Mouse (Mus musculus) limb, embryonic 10.5 days (tissue): ENCODE results near the gene Gm3448. TPM values are rescaled to one million over a fixed set of nuclear protein-coding genes. Genes with fewer than 3 reads are reported as not detected.
"Not testable (repeated sequence)": the region's sequence is repeated elsewhere in the genome, so short reads cannot be mapped to it uniquely, and the experiment has no call there.

Experiments
- DNase-seq: peaks from one replicate; pipeline ENCODE4 v3.0.0-alpha.2; 2017; ENCODE audit warnings: low spot score
- H3K27ac ChIP-seq: fragments of 300-500 bp; sonication (generic); 2 replicates; pipeline ENCODE4 v1.5.1; 2016; ENCODE audit warnings: mild to moderate bottlenecking
- H3K27me3 ChIP-seq: fragments of 300-500 bp; sonication (generic); 2 replicates; pipeline ENCODE4 v1.6.1; 2016; ENCODE audit warnings: low read depth, mild to moderate bottlenecking; ENCODE audit not compliant: poor library complexity, severe bottlenecking
- H3K36me3 ChIP-seq: fragments of 300-500 bp; sonication (generic); 2 replicates; pipeline ENCODE4 v1.6.1; 2016; ENCODE audit warnings: mild to moderate bottlenecking, moderate library complexity
- H3K4me1 ChIP-seq: fragments of 300-500 bp; sonication (generic); 2 replicates; pipeline ENCODE4 v1.6.1; 2016
- H3K4me3 ChIP-seq: fragments of 300-500 bp; sonication (generic); 2 replicates; pipeline ENCODE4 v1.5.1; 2016; ENCODE audit warnings: mild to moderate bottlenecking, moderate library complexity
- H3K9me3 ChIP-seq: fragments of 300-500 bp; sonication (generic); replicated peaks from 2 replicates; pipeline ENCODE4 v1.6.1; 2016; ENCODE audit warnings: mild to moderate bottlenecking
- WGBS: fragments of 180-500 bp; shearing (Covaris S2); methylation state at CpG from one replicate; pipeline ENCODE4 v1.1.7; 2016; 5-methylcytosine and 5-hydroxymethylcytosine counted together
- polyA plus RNA-seq: library from polyadenylated mRNA; unstranded; fragments of >200 nt; fragmentation: Nextera tagmentation; extraction: Ambion mirVana; gene quantifications from 2 replicates; pipeline ENCODE4 v1.2.1, GENCODE M21; 2016

Gm3448 gene
- polyA plus RNA-seq, 1 experiment from 2014 or later = 3.7 TPM

GRCm38 (mm10) chr17:15023878-15024492 lies 17.4 kb downstream of the Gm3448 start:
- DNase-seq, H3K9me3 ChIP-seq, H3K27ac ChIP-seq, H3K27me3 ChIP-seq, H3K4me3 ChIP-seq, H3K36me3 ChIP-seq, H3K4me1 ChIP-seq: not testable (repeated sequence)
- WGBS = no CpG with 5 or more reads among the region's 97 CpGs

DNA sequence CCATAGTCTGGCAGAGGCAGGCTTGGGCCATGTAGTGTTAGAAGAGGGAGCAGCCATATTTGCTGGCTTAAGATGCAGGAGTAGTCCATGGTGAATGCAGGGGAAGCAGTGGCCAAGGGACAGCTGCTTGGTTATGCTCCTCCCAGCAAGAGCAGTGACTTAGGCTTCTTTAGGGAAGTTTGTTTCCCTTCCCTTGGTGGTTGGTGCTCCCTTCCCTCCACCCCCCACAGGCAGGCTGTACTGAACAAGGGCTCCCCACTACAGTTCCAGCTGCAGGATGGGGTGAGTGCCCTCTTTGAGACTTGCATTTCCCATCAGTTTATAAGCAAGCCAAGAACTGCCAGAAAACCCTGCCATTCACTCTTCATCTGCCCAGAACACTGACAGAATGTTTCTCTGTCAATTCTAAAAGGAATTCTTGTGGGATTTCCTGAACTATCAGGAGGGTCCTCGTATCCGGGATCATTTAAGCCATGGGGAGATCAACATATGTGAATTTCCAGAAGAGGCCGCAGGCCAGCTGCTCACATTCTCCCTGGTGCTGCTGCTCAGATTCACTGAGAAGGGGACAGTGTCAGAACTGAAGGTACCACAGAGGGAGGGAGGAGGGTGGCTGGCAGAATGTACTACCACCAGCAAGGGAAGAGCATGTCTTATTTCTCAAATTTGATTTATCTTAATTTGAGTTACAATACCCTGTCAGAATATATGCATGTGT lies 19.7 kb downstream of the Gm3448 start:
- not testable (repeated sequence) for H3K9me3 ChIP-seq, DNase-seq, H3K27me3 ChIP-seq, H3K27ac ChIP-seq, H3K4me3 ChIP-seq, H3K36me3 ChIP-seq, H3K4me1 ChIP-seq
- 90% methylated on average over 3 of the region's 3 CpGs for WGBS

DNA sequence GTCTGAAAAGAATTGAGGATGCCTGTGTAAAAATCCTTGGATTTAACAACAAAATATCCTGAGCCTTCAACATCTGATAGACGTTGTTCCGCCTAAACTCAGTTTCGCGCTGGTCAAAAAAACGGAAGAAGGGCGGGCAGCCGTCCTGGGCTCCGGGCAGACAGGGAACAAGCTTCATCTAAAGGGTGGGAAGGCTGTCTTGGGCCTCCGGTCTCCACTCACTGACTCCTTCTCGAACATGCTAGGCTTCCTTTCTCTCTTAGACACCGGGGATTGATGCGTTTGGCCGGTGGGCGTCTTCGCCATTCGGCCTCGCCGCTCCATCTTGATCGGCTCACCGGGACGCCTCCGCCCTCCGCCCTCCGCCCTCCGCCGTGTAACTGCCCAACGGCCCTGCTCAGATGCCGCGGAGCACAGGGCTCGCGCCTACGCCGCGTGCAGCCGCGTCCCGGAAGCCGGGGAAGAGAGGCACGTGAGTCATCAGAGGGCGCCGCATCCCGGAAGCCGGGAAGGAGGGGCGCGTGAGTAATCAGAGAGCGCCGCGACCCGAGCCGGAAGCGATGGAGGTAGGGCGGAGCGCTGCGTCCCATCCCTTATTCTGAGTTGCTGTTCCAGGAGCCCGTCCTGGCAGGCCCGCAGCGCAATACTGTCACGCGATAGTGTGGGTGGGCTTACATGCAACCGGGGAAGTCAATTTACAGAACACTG lies 31.5 kb downstream of the Gm3448 start, which contains the start of gene Gm3435:
Gene Gm3435 (plus strand): TSS at position 471 of the 708 bp plus-strand sequence.
- H3K27me3 ChIP-seq, DNase-seq, H3K4me1 ChIP-seq, H3K36me3 ChIP-seq, H3K27ac ChIP-seq, H3K9me3 ChIP-seq, H3K4me3 ChIP-seq: not testable (repeated sequence)
- no CpG with 5 or more reads among the region's 60 CpGs for WGBS

GRCm38 (mm10) chr17:15009088-15009487 lies 32.2 kb downstream of the Gm3448 start:
- not testable (repeated sequence) for H3K27me3 ChIP-seq
- no CpG with 5 or more reads among the region's 3 CpGs for WGBS

GRCm38 (mm10) chr17:15000047-15000446 lies 41.3 kb downstream of the Gm3448 start:
- DNase-seq, H3K27ac ChIP-seq, H3K4me1 ChIP-seq, H3K27me3 ChIP-seq, H3K36me3 ChIP-seq, H3K9me3 ChIP-seq, H3K4me3 ChIP-seq: not testable (repeated sequence)
- no CpG with 5 or more reads among the region's 4 CpGs for WGBS

More at GRCm38 (mm10) chr17:15009088-15009487, 32.2 kb downstream of the Gm3448 start:
- H3K27ac ChIP-seq, H3K4me3 ChIP-seq, H3K4me1 ChIP-seq, H3K36me3 ChIP-seq, DNase-seq, H3K9me3 ChIP-seq: not testable (repeated sequence)

- H3K36me3 ChIP-seq, DNase-seq, H3K4me1 ChIP-seq, H3K4me3 ChIP-seq, H3K27me3 ChIP-seq, H3K27ac ChIP-seq, H3K9me3 ChIP-seq: not testable (repeated sequence)
- WGBS = no CpG with 5 or more reads among the region's 5 CpGs
These were observed 47.2 kb downstream of the Gm3448 start for GRCm38 (mm10) chr17:14994140-14994539.

- not testable (repeated sequence) for H3K27ac ChIP-seq, H3K36me3 ChIP-seq, H3K27me3 ChIP-seq, DNase-seq, H3K4me1 ChIP-seq, H3K9me3 ChIP-seq, H3K4me3 ChIP-seq
- WGBS = no CpG with 5 or more reads among the region's 47 CpGs
These were observed 48.1 kb downstream of the Gm3448 start for GRCm38 (mm10) chr17:14993139-14993832.

DNA sequence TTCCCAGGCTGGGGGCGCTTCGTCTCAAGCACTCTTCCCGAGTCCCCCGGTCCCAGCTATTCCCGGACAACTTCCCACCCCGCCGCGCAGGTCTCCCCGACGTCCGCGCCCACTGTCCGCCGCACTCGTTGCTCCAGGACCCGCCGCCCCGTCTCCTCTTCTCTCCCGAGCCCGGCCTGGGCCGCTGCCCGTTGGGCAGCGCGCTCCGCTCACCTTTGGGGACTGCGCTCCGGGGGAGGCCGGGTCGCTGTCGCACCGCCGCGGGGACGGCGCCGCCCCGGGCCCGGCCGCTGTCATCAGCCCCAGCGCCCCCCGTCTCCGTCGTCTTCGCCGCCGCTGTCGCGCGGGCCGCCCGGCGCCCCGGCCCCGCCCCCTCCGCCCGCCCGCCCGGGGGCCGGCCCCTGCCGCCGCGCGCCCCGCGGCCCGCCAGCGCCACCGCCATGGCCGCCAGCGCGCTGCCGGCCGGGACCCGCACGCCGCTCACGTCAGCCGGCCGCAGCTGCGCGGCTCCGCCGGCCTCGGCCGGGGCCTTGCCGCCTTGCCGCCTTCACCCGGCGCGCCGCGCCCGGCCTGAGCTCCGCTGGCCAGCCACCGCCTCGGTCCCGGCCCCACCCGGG lies 48.7 kb downstream of the Gm3448 start:
- WGBS = no CpG with 5 or more reads among the region's 98 CpGs
- not testable (repeated sequence) for DNase-seq, H3K27ac ChIP-seq

GRCm38 (mm10) chr17:14990116-14990702 lies 51.1 kb downstream of the Gm3448 start:
- H3K36me3 ChIP-seq, H3K27ac ChIP-seq, H3K4me1 ChIP-seq, H3K9me3 ChIP-seq, DNase-seq, H3K27me3 ChIP-seq, H3K4me3 ChIP-seq: not testable (repeated sequence)
- WGBS = 91% methylated on average over 4 of the region's 5 CpGs

More for the DNA sequence above, 48.7 kb downstream of the Gm3448 start:
- not testable (repeated sequence) for H3K9me3 ChIP-seq, H3K4me1 ChIP-seq, H3K36me3 ChIP-seq, H3K27me3 ChIP-seq, H3K4me3 ChIP-seq

DNA sequence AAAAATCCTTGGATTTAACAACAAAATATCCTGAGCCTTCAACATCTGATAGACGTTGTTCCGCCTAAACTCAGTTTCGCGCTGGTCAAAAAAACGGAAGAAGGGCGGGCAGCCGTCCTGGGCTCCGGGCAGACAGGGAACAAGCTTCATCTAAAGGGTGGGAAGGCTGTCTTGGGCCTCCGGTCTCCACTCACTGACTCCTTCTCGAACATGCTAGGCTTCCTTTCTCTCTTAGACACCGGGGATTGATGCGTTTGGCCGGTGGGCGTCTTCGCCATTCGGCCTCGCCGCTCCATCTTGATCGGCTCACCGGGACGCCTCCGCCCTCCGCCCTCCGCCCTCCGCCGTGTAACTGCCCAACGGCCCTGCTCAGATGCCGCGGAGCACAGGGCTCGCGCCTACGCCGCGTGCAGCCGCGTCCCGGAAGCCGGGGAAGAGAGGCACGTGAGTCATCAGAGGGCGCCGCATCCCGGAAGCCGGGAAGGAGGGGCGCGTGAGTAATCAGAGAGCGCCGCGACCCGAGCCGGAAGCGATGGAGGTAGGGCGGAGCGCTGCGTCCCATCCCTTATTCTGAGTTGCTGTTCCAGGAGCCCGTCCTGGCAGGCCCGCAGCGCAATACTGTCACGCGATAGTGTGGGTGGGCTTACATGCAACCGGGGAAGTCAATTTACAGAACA lies 62.8 kb downstream of the Gm3448 start, which contains the start of the genes 9030025P20Rik and Gm3417:
Gene 9030025P20Rik (plus strand): TSS at position 107 of the 677 bp plus-strand sequence.
Gene Gm3417 (minus strand): TSS at position 429 of the 677 bp plus-strand sequence.
- no CpG with 5 or more reads among the region's 60 CpGs for WGBS
- not testable (repeated sequence) for H3K36me3 ChIP-seq, H3K9me3 ChIP-seq, H3K4me1 ChIP-seq, DNase-seq, H3K27ac ChIP-seq, H3K4me3 ChIP-seq, H3K27me3 ChIP-seq

GRCm38 (mm10) chr17:14977718-14978361 lies 63.5 kb downstream of the Gm3448 start:
- H3K4me3 ChIP-seq, DNase-seq: not testable (repeated sequence)
- WGBS = 6% methylated on average over 4 of the region's 7 CpGs

More at GRCm38 (mm10) chr17:14977718-14978361, 63.5 kb downstream of the Gm3448 start:
- H3K36me3 ChIP-seq, H3K27me3 ChIP-seq, H3K4me1 ChIP-seq, H3K27ac ChIP-seq, H3K9me3 ChIP-seq: not testable (repeated sequence)
